Comparison of ENCODE assay signal across 18 mouse cellular contexts in genomic region chr8:108507769-108508168, GRCm38 (mm10).
"Had no signal": no experiment of that assay in that cellular context is flagged by ENCODE, and none has a peak within 500 bp of the region (broad histone marks: within the 10 kb centered on the region; RNA-seq: fewer than 3 reads in every experiment).

No protein-coding gene starts in this region.

- ATAC-seq: liver, postnatal 0 days; lung, postnatal 0 days; midbrain, embryonic 13.5 days; midbrain, embryonic 15.5 days had no signal

- H3K36me3 ChIP-seq: lung, embryonic 15.5 days; midbrain, embryonic 13.5 days; midbrain, embryonic 15.5 days; neural tube, embryonic 12.5 days; stomach, embryonic 15.5 days had no signal

- H3K4me3 ChIP-seq: lung, embryonic 15.5 days; megakaryocyte, embryonic 14.5 days; midbrain, embryonic 13.5 days; midbrain, embryonic 15.5 days; neural tube, embryonic 12.5 days; stomach, embryonic 15.5 days had no signal

- DNase-seq: liver, postnatal 0 days; lung, adult 2 months; lung, postnatal 14 days; lung, postnatal 36 days; right cerebral cortex, postnatal 14 days; thymus, adult 2 months; thymus, postnatal 25 days; thymus, postnatal 4 days had no signal

- H3K9me3 ChIP-seq: lung, embryonic 15.5 days; megakaryocyte, embryonic 14.5 days; midbrain, embryonic 13.5 days; midbrain, embryonic 15.5 days; neural tube, embryonic 12.5 days; stomach, embryonic 15.5 days had no signal

- H3K27ac ChIP-seq: lung, embryonic 15.5 days; macrophage; midbrain, embryonic 13.5 days; midbrain, embryonic 15.5 days; neural tube, embryonic 12.5 days; stomach, embryonic 15.5 days; stomach, postnatal 0 days had no signal

- H3K9ac ChIP-seq: liver, postnatal 0 days; lung, embryonic 15.5 days; midbrain, embryonic 13.5 days; midbrain, embryonic 15.5 days; neural tube, embryonic 12.5 days; stomach, embryonic 15.5 days had no signal

- H3K27me3 ChIP-seq: lung, embryonic 15.5 days; stomach, embryonic 15.5 days had no signal

- H3K4me1 ChIP-seq: lung, embryonic 15.5 days; megakaryocyte, embryonic 14.5 days; neural tube, embryonic 12.5 days; stomach, embryonic 15.5 days had no signal

- H3K4me2 ChIP-seq: lung, embryonic 15.5 days; midbrain, embryonic 11.5 days; midbrain, embryonic 13.5 days; midbrain, embryonic 15.5 days; neural tube, embryonic 12.5 days; stomach, embryonic 15.5 days had no signal
